Mouse (Mus musculus): ENCODE results near the gene Ntm.

The Ntm gene

DNA sequence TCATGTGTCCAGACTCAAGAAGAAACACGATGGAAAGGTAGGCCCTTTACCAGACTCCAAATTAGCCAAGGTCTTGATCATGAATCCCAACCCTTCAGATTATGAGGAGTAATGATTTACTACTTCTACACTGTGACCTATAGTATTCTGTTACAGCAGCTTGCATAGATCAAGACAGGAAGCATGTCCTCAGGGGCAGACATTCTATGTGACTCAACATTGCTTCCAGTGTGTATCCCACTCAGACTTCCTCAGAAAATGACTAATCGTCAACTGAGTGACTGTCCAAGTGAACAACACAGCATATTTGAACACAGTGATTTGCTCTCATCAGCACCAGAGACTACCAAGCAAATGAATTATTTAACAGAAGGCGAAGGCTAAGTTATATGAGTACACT, 632.5 kb downstream of the Ntm start:
- no peak for DNase-seq (ENCODE audit: low read depth, low spot score)

DNA sequence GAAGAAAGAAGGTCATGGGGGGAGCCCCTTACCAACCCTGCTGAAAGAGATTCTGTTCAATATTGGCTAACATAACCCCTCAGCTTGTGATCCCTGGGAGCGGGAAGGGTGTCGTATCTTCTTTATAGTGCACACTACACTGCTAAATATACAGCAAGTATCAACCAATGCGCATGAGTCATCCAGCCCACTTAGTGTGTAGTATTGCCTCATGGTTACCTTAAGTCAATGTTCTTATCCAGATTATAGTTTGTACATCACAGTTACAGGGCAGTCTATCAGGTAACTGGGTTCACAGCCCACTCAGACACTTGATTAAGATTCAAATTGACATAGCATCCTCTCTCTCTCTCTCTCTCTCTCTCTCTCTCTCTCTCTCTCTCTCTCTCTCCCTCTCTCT, 636.7 kb downstream of the Ntm start:
- DNase-seq (ENCODE audit: low read depth, low spot score): no peak

DNA sequence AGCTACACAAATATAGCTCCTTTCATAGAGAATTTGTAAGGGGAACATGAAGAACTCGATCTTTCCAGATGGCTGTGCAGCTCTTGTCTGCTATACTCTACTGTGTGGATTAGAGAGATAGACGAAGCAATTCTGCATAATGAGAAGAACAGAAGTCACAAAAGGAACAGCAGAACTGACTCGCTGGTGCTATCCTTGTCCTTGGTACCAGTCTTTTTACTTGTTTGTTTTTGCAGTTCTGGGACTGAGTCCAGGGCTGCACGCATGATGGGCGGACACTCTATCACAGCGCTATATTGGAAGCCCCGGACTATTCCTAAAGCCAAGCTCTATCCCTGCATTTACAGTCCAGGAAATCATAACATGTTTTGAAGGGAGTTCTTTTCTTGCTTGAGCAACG, 637.8 kb downstream of the Ntm start:
- DNase-seq (ENCODE audit: low read depth, low spot score): no peak

DNA sequence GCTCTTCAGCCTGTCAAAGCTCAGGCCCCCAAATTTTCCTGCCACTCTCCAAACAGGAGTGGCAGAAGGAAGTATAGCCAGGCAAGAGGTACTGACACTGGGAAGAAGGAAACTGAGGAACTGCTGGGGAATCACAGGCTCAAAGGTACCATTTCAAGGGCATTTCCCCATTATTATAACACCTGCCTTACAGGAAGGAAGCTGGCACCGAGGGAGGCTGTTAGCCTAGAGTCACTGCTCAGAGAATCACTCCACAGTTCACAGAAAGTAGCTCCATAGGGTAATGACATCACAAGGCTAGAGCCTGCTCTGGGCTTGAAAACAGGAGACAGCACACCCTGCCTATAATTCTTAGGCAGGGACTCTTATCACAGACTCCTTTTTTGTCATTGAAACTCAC, 643.7 kb downstream of the Ntm start:
- DNase-seq (ENCODE audit: low read depth, low spot score): no peak

DNA sequence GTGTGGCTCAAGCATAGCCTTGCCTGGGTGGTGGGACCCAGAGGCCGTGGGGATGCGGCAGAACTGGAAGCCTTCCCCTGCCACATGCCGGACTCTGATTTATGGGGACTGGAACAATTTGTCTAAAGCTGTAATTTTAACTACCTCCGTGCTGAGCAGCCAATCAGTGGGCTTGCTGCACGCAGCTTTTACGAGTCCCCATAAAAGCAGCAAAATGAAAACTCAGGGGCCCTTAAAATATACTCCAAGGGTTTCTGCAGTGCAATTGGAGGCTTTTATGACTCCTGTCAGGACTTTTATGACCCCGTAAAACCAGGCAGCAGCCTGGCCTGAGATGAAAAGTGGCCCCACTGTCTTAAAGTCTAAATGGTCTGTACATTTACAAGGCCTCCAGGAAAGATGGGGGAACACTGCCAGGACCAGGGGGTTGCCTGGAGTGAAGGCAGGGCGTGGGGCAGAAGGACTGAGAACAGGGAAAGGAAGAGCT, 644.2 kb downstream of the Ntm start:
- DNase-seq (ENCODE audit: low read depth, low spot score): no peak

DNA sequence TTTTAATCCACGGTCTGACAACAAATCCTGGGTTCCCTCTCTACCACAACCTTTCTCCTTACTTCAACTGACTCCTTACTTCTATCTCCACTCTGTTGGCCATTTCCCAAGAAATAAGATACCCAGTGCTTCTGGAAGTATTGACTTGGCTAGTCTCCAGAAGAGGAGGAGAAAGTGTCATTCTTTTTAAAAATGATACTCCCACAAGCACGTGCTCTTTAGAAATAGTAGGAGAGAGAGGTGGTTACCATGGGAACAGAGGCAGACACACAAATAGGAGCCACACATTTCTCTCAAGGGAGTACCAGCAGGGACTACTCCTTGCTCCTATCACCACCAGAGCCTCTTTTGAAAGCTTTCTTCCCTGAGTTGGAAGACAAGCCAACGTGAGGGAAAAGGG, 645.3 kb downstream of the Ntm start:
- DNase-seq (ENCODE audit: low read depth, low spot score): no peak

DNA sequence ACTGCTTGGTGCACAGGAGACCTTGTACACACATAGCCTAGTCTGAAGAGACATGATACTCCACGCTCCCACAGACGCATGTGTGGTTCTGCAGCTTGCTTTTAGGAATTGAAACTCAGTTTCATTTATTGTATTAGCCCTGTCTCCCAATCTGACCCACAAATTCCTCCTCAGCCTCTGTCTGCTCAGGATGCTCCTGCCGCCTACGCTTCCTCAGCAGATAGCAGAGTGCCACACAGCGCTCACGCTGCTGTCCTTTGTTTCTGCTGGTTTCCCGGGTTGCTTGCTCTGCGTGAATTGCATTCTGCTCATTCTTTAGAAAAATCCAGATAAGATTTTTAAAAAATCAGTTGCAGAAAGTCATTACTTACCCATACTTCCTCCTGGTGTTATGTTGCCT, 647.1 kb downstream of the Ntm start:
- DNase-seq (ENCODE audit: low read depth, low spot score): no peak

DNA sequence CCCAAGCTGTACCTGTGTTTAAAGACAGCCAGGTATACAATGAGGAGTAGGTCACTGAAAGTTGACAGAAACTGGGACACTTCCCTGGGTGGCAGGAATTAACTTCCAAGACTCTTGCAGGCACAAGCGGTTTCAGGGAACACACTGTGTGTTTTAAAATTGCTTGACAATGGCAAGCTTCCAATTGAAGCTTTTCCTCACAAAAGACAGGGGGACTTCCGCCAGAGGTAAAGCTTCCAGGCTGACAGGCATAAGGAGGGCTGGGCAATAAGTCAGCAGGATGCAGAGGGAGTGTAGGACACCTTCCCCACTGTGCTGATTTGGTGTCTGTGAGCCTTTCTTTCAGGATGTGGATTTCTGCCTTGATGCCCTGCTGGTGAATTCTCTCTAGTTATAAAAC, 656.0 kb downstream of the Ntm start:
- no peak for DNase-seq (ENCODE audit: low read depth, low spot score)

DNA sequence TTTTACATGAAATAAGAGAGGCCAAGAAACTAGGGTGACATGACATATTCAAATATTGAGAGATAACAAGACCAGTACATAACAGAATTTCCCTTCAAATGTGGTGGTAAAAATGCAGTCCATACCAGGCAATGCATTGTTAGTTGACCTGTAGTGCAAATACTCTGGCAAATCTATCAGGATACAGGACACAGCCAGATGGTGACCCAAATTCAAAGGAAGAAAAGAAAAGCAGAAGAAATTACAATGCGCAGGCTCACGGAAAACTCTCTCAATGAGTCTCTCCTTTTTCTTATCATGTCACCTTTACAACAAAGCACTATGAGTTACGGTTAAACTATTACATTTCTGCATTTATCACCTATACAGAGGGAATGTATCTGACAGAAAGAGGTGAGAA, 664.6 kb downstream of the Ntm start:
- no peak for DNase-seq (ENCODE audit: low read depth, low spot score)

DNA sequence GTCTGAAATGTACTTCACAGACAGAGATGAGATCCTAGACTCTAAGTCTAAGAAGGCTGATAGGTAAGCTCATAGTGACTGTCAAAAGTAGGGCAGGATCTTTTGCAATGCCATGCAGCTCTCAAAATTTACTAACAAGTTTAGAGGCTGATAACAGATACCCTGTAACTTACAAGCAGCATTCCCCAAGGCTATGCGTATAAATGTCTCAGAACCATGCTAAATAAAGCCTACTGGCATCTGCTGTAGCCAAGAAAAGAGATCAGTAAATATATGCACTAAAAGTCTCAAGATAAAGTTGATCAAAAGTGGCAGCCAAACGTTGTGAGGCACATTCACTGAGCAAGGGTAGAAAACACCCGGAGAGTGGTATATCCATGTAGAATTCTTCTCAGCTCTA, 666.2 kb downstream of the Ntm start:
- DNase-seq (ENCODE audit: low read depth, low spot score): no peak

DNA sequence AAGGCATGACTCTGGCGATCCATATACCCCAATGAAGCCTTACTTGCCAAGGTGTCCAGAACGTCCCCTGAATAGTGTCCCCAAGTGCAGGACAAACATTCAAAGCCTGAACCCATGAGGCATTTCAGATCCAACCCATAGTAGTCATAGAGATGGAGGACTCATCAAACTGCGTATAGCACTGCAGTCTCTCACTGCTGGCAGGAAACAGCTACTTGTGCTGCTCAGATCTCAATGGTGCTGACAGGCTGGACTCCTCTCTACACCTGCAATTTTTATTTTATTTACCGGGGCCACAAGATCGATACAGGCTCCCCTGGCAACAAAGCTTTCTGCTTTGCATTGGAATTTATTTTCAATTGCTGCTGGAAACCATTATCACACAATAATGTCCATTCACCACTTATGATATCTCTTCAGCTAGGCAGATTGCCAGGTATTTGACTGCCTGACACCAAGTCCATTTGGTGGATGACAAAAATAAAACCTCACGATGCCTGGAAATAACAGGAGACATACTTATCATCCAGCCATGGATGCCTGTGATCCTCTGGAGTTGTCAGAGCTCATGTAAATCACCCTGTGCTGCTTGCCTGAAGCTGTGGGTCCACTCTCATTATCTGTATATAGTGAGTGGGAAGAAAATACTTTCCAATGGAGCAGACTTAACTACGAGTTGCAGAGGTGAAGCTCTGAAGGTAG, 674.8 kb downstream of the Ntm start:
- DNase-seq (ENCODE audit: low read depth, low spot score): no peak

DNA sequence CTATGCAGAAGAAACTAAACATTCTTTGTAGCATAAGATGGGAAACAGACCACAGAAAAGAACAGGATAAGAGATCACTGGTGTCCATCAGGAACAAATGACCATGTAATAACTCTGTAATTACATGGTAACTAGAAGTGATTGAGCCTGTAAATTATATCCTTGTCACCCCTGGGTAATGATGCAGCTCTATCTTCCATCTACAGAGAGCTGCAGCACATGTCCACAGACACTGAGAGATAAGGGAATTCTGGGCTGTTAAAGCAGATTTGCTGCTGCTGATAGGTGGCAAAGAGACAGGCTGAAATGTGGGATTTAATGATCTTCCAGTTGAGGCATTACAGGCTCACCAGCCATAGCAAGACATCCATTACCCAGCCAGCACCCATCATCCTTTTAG, 677.8 kb downstream of the Ntm start:
- no peak for DNase-seq (ENCODE audit: low read depth, low spot score)

DNA sequence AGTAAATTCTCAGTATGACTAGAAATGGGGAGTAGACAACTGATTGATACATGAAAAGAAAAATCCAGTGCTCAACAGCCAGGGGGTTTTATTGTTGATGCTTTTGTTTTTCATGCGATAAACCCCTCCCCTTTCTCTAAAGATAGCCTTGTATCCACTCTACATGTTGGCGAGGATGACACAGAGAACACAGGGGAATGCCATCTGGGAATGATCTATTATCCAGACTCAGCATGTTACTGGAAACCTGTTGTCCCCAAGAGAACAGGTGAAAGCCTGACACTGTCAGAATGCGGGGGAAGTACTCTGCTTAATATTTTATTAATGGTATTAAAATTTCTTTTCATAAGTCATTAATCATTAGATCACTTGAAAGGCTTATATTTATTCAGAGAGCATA, 690.1 kb downstream of the Ntm start:
- DNase-seq (ENCODE audit: low read depth, low spot score): no peak

DNA sequence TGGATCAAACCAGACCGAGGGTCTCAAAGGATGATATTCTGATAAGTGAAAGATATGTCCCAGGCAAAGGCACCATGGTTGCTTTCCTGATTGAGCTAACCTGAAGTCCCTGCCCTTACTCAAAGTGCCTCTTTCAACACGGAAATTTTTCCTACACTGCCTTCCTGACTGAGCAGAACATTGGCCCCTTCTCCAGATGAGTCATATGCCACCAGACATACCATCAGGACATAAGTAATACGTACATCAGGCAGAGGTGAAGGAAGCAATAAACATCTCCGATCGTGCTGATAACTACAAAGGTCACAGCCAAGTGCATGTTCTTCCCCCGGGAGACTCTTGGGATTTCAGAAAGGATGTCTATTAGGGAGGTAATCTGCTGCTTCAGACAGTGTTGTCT, 693.0 kb downstream of the Ntm start:
- DNase-seq (ENCODE audit: low read depth, low spot score): no peak

DNA sequence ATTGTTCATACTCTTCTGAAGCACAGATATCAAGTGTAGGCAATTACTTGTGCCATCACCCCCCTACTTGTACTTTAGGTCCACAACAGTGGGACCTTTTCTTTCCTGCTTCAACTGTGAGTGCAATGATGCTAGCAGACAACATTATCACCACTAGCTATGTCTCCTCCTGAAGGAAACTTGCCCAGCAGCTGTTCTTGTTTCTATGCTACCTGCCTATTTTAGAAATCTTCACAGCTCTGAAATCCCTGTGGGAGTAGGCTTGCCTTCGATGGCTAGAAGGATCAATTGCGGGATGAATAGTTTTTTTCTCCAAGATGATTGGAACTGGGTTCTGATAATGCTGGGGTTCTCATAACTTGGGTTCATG, 693.7 kb downstream of the Ntm start:
- DNase-seq (ENCODE audit: low read depth, low spot score): no peak

DNA sequence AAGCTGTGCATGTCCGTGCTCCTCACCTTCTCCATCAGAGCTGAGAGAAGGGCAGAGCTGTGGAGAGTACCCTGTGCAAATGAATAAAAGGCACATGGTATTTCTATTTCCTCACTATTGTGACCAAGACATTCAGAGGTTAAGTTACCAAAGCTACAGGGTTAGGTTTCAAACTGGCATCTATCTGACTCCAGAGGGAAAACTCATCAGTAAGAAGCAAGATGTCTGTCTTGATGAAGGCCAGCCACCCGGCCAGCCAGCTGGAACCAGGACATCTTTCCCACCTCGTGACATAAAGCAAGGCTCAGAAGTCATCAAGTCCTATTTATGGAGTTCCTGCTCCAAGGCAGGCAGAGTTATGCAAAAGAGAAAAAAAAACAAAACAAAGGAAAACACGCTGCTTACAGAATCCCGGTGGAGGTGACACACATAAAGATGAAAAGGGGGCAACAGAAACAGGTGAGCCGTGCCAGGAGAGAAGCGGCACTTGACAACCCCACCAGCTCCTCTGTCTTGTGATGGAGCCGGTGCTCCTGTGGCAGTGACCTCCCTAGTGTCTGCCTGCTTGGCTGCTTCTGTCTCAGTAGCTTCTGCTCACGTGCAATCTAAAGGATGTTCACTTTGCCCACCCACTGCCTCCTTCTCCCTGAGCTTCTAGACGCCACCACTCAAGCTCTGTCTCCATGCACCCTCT, 694.2 kb downstream of the Ntm start:
- DNase-seq (ENCODE audit: low read depth, low spot score): no peak

DNA sequence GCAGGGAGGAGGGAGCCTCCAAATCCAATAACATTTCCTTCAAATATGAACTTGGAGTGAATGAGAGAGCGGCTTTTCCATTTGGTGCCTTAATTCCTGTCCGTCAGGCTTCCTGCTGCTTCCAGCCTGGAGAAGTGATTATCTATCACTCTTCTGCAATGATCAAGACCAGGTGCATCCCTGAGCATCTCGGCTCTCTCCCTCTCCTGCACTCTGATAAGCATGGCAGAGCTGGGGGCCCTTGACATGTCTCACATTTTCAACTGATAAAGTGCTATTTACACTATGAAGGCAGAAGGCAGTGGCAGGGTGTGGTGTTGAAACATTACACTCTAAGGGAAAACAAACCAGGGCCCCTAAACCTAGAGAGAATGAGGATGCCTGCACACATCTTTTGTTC, 695.3 kb downstream of the Ntm start:
- DNase-seq (ENCODE audit: low read depth, low spot score): no peak

DNA sequence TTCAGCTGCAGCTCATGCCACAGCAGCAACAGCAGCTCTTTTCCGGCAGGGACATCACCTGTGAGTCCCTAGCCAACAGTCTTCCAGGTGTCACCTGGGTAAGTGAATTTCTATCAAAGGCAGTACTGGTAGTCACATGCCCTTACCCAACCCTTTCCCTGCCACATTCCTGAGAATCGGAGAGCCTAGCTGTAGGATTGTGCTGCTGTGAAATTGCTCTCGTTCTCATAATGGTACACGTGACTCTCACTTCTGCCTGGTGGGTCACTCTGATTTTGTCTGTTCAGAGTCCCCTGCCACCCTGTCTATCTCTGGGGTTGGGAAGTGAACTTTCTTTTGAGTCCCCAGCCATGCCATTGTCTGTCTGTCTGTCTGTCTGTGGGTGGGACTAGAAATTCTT, 697.8 kb downstream of the Ntm start:
- DNase-seq (ENCODE audit: low read depth, low spot score): no peak

DNA sequence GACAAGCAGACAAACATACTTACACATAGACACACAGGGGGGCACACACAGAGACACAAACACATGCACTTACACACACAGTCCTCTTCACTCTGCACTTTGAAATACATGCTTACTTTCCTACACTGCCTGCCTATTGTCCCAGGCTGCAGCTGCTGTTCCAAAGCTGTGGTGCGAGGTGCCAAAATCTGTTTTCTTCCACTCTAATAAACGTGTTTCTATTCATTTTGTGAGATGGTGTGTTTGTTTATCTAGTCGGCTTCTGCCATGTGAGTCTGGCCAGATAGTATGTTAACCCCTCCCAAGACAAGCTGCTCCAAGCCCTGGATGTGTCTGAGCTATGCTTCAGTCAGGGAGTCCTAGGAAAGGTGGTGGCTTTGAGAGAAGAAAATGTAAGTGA, 700.1 kb downstream of the Ntm start:
- no peak for DNase-seq (ENCODE audit: low read depth, low spot score)

DNA sequence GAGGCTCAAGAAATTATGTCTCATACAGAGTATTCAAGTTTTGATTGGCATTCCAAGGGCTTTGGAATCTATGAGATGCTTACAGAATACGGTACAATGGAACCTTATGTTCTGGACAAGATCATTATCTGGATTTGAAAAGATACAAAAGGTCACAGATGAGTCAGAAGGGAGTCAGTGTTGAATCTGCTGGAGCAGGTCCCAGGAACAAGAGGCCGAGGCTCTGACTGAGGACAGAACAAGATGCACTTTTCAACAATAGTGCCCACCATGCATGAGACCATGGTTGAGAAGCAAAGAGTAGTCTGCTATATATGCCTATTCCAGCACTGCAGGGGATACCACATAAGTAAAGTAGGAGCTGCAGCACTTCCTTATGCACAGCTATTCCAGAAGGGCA, 710.1 kb downstream of the Ntm start:
- no peak for DNase-seq (ENCODE audit: low read depth, low spot score)

DNA sequence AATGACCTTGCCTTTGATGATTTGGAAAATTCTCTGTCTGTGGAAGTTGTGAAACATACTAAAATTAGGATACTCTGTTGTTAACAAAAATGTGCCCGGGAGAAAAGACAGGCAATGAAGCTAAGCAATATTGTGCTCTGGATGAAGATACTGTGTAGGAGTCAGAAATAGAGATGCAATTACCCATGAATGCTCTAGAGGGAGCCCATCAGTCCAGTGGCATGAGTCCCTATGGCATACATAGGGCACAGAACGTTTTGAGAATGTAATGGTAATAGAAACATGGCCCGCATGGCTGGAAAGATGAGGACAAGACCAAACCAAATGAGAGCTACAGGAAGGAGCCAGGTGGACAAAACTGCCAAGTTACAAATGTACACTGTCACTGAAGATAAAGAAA, 712.1 kb downstream of the Ntm start:
- DNase-seq (ENCODE audit: low read depth, low spot score): no peak

DNA sequence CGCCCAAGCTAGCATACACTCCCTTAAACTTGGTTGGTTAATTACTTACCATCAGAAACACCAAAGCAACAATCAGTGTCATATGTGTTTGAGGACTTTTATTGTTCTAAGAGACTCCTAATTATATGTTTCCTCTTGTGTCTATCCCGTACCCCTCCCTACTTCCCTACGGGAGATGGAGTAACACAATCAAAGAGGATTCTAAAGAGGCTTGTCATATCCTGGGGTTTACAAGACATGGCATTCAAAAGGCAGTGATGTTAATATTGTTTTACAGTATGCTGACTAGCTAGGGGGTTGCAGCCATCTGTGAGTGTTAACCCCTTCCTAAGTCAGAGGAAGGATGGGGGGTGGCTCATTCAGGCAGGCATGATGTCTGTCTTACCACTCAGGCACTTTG, 715.1 kb downstream of the Ntm start:
- no peak for DNase-seq (ENCODE audit: low read depth, low spot score)

DNA sequence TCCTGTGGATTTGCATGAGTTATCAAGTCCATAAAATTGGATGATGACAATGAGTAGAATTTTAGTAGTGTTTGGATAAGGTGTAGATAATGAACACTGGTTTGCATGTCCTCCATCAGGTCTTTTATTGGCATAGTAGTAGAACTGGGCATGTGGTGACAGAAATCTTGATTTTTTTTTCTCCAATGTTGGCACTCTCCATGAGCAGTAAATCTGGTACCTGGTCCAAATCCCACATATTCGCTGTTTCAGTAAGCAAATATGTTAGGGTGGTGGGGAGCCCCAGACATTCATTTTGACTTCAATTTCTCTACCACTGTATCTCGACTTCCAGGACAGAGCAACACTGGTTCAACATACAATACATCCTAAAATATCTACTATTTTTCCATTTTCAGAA, 718.9 kb downstream of the Ntm start:
- no peak for DNase-seq (ENCODE audit: low read depth, low spot score)

Data from A20 (cell line).